Mouse (Mus musculus): Measurements from ENCODE around the gene Focad.

Gene Focad

GRCm38 (mm10) chr4:88396995-88397521 is 302.6 kb downstream of the Focad start:
- no peak for DNase-seq (ENCODE audit: low spot score in 2 of 2)

GRCm38 (mm10) chr4:88400302-88400991 is 306.0 kb downstream of the Focad start:
- DNase-seq (ENCODE audit: low spot score in 2 of 2): no peak

DNA sequence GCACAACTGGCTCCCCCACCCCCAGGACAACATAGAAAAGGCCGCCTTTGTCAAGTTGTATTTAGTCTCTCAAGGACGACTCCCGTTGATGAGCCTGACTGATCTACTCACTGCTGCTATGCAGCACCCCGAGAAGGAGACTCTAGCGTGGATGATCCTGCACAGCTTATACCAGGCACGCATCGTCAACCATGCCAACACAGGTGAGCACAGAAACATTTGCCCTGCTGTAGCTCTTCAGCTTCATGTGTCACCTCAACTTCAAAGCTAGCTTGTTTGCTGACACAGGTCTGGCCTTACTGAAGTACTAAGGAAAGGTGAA is 306.5 kb downstream of the Focad start:
- DNase-seq (ENCODE audit: low spot score in 2 of 2): no peak

- DNase-seq (ENCODE audit: low spot score in 2 of 2): no peak
These were observed 308.5 kb downstream of the Focad start for GRCm38 (mm10) chr4:88402884-88403283.

- peak in 1 of 2 experiments; percentile 7 for DNase-seq (ENCODE audit: low spot score in 2 of 2)
These were observed 312.7 kb downstream of the Focad start for GRCm38 (mm10) chr4:88406887-88407696.

DNA sequence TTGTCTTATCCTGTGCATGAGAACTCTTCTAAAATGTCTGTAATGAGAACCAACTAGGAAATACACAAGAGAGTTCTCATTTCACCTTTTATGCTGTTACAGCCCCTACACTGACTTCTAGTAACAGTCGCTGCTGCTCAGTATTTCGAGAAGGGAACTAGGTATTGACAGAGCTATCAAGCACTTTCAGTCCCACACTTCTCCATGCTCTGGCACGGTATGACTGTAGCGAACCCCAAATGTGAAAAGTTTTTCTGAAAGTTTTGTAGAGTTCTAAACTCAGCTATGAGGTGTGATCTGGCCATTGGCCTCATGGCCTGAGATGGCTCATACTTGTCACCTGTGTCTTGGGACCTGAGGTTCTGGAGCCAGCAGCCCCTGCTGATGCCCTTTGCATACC is 314.9 kb downstream of the Focad start:
- no peak for DNase-seq (ENCODE audit: low spot score in 2 of 2)

GRCm38 (mm10) chr4:88412331-88412730 is 317.9 kb downstream of the Focad start:
- no peak for DNase-seq (ENCODE audit: low spot score in 2 of 2)

DNA sequence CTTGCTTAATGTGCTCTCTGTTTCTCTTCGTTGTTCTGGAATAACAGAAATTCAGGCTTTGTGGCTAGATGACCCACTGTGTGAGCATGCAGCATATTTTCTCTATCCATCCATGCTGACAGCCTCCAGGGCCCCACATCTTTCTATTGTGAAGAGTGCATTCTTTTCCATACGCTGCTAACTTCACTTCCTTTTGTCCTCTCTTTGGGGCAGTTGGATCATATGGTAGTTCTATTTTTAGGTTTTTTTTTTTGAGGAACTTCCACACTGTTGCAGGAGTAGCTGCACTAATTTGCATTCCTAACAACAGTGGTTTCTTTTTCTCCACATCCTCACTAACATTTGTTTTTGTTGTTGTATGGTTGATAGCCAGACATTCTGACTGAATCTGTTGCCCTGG is 320.6 kb downstream of the Focad start:
- DNase-seq (ENCODE audit: low spot score in 2 of 2): no peak

GRCm38 (mm10) chr4:88419378-88419777 is 324.9 kb downstream of the Focad start:
- no peak for DNase-seq (ENCODE audit: low spot score in 2 of 2)

DNA sequence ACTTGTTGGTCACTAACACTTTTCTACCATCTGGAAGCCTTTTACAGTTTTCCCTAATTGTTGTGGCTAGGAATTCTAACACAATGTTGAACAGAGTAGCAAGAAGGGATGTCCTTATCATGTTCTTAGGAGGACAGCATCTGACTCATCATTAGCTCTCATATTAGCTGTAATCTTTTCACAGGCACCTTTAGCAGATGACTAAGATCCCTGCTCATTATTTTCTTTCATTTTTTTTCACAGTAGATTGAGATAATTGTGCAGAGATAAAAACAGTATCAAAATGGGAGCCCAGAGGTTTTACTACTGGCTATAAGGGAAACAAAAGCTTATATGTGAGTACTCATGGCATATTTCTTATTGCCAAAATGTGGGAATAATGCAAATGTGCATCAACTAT is 330.1 kb downstream of the Focad start:
- no peak for DNase-seq (ENCODE audit: low spot score in 2 of 2)

DNA sequence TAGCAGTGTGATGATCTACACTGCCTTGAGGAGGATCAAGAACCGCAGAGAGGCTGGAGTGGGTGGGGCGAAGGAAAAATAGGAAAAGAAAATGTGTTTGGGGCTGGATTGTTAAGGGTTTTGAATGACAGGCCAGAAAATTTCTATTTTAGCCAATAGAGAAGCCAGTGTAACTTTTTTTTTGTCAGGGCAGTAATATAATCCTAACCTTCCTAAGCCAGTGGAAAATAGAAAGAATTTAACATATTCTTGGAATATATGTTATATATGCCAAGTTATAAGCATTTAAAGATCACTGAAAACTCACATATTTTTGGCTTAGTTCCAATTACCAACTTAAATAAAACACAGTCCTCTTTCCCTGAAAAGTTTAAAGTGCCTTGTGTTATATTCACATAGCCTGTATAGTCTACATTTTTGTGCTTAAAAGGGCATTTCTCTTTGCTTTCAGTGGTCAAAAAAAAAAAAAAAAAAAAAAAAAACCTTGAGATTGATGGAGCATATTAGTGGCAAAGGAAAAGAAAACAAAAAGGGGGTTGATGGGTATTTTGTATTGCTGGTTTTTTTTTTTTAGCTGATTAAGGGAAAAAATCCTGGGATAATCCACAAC is 333.3 kb downstream of the Focad start:
- DNase-seq (ENCODE audit: low spot score in 2 of 2): no peak

DNA sequence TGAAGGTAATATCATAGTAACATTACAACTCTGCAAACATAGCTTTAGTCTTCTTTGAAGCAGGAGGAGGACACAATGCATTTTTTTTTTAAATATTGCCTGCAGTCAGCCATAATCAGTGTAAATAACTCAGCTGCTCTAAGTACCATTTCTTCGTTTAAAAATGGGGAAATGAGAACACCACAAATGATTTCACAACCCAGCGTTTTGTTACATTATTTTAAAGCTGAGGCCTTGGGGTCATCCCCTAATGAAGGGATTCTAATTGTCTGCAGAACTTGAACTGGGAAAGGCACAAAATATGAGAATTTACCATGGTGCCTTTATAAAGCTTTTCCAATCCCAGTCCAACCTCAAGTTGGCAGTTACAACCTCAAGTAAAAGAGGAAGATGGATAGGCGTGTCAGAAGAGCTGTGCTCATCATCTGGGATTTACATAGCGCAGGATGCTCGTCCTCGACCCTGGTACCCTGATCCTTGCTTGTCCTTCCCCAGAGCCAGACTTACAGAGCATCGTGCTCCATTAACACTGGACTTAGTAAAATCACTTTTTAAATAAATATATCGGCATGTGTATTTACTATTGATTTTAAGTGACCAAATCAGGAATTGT is 338.1 kb downstream of the Focad start:
- no peak for DNase-seq (ENCODE audit: low spot score in 2 of 2)

DNA sequence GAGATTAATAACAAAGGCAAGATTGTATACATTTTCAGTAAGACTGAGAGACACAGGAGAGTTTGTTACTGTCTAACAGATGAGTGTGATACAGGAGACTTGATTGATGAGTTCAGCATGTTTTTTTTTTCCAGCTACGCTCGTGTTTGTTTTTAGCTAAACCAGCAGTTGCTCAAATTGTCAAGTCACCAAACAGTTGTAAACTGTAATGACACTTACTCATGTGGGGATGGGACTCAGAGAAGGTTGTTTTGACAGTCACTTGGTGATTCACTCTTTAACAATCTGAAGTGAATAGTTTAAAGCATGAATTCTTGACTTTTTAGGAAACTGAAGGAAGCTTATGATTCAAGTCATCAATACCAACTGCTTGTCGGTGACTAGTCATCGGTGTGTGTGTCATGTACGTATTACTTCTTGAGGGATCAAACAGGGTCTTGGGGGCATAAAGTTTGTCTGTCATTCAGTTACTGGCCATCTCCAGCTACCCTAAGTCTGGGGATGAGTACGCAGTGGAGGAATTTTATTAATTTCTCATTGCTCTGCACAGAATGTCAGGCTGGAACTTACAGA is 342.2 kb downstream of the Focad start:
- DNase-seq (ENCODE audit: low spot score in 2 of 2): no peak

- no peak for DNase-seq (ENCODE audit: low spot score in 2 of 2)
These were observed 342.7 kb downstream of the Focad start for GRCm38 (mm10) chr4:88437166-88437565.

DNA sequence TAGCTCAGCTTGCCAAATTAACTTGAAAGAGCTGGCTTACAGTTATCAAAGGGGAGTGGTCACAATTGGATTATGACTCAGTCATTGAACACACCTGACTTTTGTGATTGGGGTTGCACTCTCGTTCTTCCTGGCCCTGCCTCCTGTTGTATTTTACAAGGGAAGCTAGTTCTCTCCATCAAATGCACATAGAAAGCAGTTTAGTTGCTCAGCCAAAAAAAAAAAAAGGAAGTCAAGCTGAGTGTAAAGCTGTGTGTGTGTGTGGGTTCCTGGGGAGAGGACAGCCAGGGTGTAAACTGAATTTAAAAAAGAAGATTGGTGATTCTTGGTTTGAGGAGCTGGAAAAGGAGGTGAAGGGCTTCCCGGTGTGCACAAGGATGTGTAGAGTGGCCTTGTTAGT is 343.5 kb downstream of the Focad start:
- no peak for DNase-seq (ENCODE audit: low spot score in 2 of 2)

GRCm38 (mm10) chr4:88438326-88438989 is 344.0 kb downstream of the Focad start, which contains the start of gene Hacd4:
Hacd4 (minus strand) TSS chr4:88438928.
- peak; percentile 72 to 86 for DNase-seq (ENCODE audit: low spot score in 2 of 2)

DNA sequence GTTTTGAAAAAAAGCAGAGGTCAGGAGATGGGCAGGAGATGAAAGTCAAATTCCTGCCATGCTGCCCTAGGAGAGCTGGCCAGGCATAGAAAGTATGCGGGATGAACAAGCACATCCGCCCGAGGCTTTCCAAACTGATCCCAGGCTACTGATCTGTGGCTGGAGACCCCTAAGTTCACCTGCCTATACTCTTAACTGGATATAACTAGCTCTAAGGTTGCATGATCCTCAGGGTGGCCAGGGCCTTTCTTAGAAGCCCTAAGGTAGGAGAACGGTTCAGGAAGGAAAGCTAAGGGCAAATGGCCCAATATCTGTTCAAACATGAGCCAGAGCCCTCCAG is 344.5 kb downstream of the Focad start:
- DNase-seq (ENCODE audit: low spot score in 2 of 2): no peak

DNA sequence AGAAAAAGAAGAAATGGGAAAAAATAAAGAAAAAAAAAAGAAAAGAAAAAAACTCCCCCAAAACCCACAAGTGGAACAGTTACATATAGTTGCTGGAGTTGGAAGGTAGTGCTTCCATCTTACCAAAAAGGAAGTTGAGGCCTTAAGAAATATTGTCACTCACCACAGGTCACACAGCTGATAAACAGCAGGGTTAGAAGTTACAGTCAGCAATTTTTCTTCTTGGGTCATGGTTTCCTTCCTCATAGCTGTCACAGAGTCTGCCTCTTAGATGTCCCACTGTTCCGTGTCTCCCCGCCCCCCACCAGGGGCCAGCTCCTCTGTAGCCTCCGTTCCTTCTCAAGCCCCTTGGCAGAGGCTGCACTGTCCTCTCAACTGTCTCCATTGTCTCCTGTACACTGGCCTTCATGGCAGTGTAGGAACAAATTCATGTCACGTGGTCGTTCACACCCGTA is 345.3 kb downstream of the Focad start:
- no peak for DNase-seq (ENCODE audit: low spot score in 2 of 2)

GRCm38 (mm10) chr4:88440814-88441213 is 346.4 kb downstream of the Focad start:
- DNase-seq (ENCODE audit: low spot score in 2 of 2): no peak

- DNase-seq (ENCODE audit: low spot score in 2 of 2): no peak
These were observed 354.5 kb downstream of the Focad start for GRCm38 (mm10) chr4:88448976-88449375.

GRCm38 (mm10) chr4:88450087-88450765 is 355.8 kb downstream of the Focad start:
- no peak for DNase-seq (ENCODE audit: low spot score in 2 of 2)
